Mouse (Mus musculus) testis, postnatal 10 days (tissue): ENCODE measurements around the gene Snap23.
"Not testable (repeated sequence)": the region's sequence is repeated elsewhere in the genome, so short reads cannot be mapped to it uniquely, and the experiment has no call there.

Source experiments
- DNase-seq: peaks from one replicate; pipeline ENCODE4 v3.0.0; 2021; ENCODE audit warnings: low spot score

Gene Snap23

GRCm38 (mm10) chr2:120566886-120567797 is at the start of gene Snap23:
Snap23 (plus strand) TSS chr2:120567671.
- DNase-seq = peak; percentile 93

- DNase-seq = no peak
Measured at GRCm38 (mm10) chr2:120518547-120519210, 48.8 kb upstream of the Snap23 start.

- no peak for DNase-seq
Measured at GRCm38 (mm10) chr2:120526771-120527170, 40.7 kb upstream of the Snap23 start.

GRCm38 (mm10) chr2:120529531-120529930 is 37.9 kb upstream of the Snap23 start:
- DNase-seq = no peak

- no peak for DNase-seq
Measured at GRCm38 (mm10) chr2:120531223-120531622, 36.2 kb upstream of the Snap23 start.

GRCm38 (mm10) chr2:120539333-120539732 is 28.1 kb upstream of the Snap23 start:
- no peak for DNase-seq

- peak; percentile 71 for DNase-seq
Measured at GRCm38 (mm10) chr2:120539778-120540208, 27.7 kb upstream of the Snap23 start.

GRCm38 (mm10) chr2:120544732-120545131 is 22.7 kb upstream of the Snap23 start:
- DNase-seq = no peak

GRCm38 (mm10) chr2:120556868-120557267 is 10.6 kb upstream of the Snap23 start:
- no peak for DNase-seq

GRCm38 (mm10) chr2:120558813-120559212 is 8.7 kb upstream of the Snap23 start:
- no peak for DNase-seq

- no peak for DNase-seq
Measured at GRCm38 (mm10) chr2:120561524-120561923, 5.9 kb upstream of the Snap23 start.

- DNase-seq = no peak
Measured at GRCm38 (mm10) chr2:120562859-120563234, 4.6 kb upstream of the Snap23 start.

GRCm38 (mm10) chr2:120563235-120563990 is 4.1 kb upstream of the Snap23 start, which contains the start of gene Zfp106:
Zfp106 (minus strand) TSS chr2:120563843.
- peak; percentile 87 for DNase-seq

- DNase-seq = not testable (repeated sequence)
Measured at GRCm38 (mm10) chr2:120564548-120565188, 2.8 kb upstream of the Snap23 start.

- no peak for DNase-seq
Measured at GRCm38 (mm10) chr2:120565363-120565762, 2.1 kb upstream of the Snap23 start.

- DNase-seq = no peak
Measured at GRCm38 (mm10) chr2:120567798-120568320, 388 bp downstream of the Snap23 start.

GRCm38 (mm10) chr2:120571081-120571480 is 3.6 kb downstream of the Snap23 start:
- no peak for DNase-seq

- not testable (repeated sequence) for DNase-seq
Measured at GRCm38 (mm10) chr2:120572161-120572560, 4.7 kb downstream of the Snap23 start.

GRCm38 (mm10) chr2:120575121-120575520 is 7.7 kb downstream of the Snap23 start:
- no peak for DNase-seq

GRCm38 (mm10) chr2:120575978-120576377 is 8.5 kb downstream of the Snap23 start:
- no peak for DNase-seq

- DNase-seq = no peak
Measured at GRCm38 (mm10) chr2:120577799-120578198, 10.3 kb downstream of the Snap23 start.

- DNase-seq = no peak
Measured at GRCm38 (mm10) chr2:120578286-120578685, 10.8 kb downstream of the Snap23 start.
